Mouse (Mus musculus) G1E (cell line): ENCODE results near the gene Ktn1. TPM values are rescaled to one million over a fixed set of nuclear protein-coding genes. Genes with fewer than 3 reads are reported as not detected.
A peak's percentile ranks its signal among the peaks of the same experiment; 100 is the strongest.

ENCODE experiments used
- ATAC-seq: 2 replicates; pipeline ENCODE4 v1.8.0; 2016; ENCODE audit warnings: mild to moderate bottlenecking; ENCODE audit not compliant: insufficient number of reproducible peaks, poor library complexity, low FRiP score, severe bottlenecking; ENCODE audit errors: extremely low read depth
- DNase-seq: peaks from one replicate; pipeline ENCODE4 v3.0.0; 2012; ENCODE audit warnings: low spot score
- H3K27me3 ChIP-seq: 2 replicates; pipeline ENCODE4 v1.6.1; 2012; ENCODE audit warnings: mild to moderate bottlenecking, low read length, inconsistent platforms; ENCODE audit not compliant: insufficient read depth
- H3K36me3 ChIP-seq: replicated peaks from 2 replicates; pipeline ENCODE3; 2012; ENCODE audit warnings: mild to moderate bottlenecking, inconsistent platforms
- H3K4me1 ChIP-seq: 2 replicates; pipeline ENCODE4 v1.6.1; 2012; ENCODE audit warnings: low read depth, low read length, inconsistent platforms, mixed read lengths; ENCODE audit not compliant: insufficient read depth
- H3K4me3 ChIP-seq: 2 replicates; pipeline ENCODE4 v1.5.1; 2012; ENCODE audit warnings: low read depth, mild to moderate bottlenecking, inconsistent platforms, low read length, moderate library complexity, mixed read lengths
- H3K9me3 ChIP-seq: replicated peaks from 2 replicates; pipeline ENCODE4 v1.6.1; 2012; ENCODE audit warnings: inconsistent platforms
- CTCF ChIP-seq: IDR thresholded peaks from 2 replicates; pipeline ENCODE4 v1.5.1; 2012; ENCODE audit warnings: low read depth, low read length, inconsistent platforms, mixed read lengths
- GATA1 ChIP-seq: IDR thresholded peaks from 2 replicates; pipeline ENCODE4 v1.6.1; 2012; ENCODE audit warnings: borderline replicate concordance, low read length, inconsistent platforms, mixed read lengths
- GATA2 ChIP-seq: IDR thresholded peaks from 2 replicates; pipeline ENCODE4 v1.6.1; 2012; ENCODE audit warnings: low read depth, low read length, inconsistent platforms, borderline replicate concordance
- POLR2AphosphoS5 ChIP-seq: IDR thresholded peaks from 2 replicates; pipeline ENCODE4 v1.6.1; 2012; ENCODE audit warnings: low read depth, low read length, inconsistent platforms; ENCODE audit not compliant: insufficient replicate concordance
- TAL1 ChIP-seq: conservative IDR thresholded peaks from 2 replicates; pipeline ENCODE4 v1.6.1; 2012; ENCODE audit warnings: low read depth, low read length, inconsistent platforms, mixed read lengths
- polyA plus RNA-seq: library from polyadenylated mRNA; stranded (reverse); fragments of >175 nt; gene quantifications from 2 replicates; pipeline ENCODE4 v1.2.3, GENCODE M21; 2012
- total RNA-seq, 2 experiments: library from RNA; stranded (forward) in 1 of 2; stranded (reverse) in 1 of 2; fragments of 200-1000 nt in 1 of 2; fragments of >200 nt in 1 of 2; fragmentation: Nextera tagmentation in 1 of 2; gene quantifications; 2 replicates each; pipeline ENCODE4 v1.2.3; 2014 to 2017

The Ktn1 gene
- total and polyA plus RNA-seq, 3 experiments: 18.6 to 478 (median 206) TPM

- ATAC-seq (peak; percentile 63), DNase-seq (no peak)
- Histone ChIP-seq H3K4me3 (no peak overlapping the region), H3K9me3 (no peaks in the 10 kb centered on the region), H3K36me3 (no peaks in the 10 kb centered on the region), H3K4me1 (peaks cover 57% of the 10 kb centered on the region), H3K27me3 (peaks cover 3% of the 10 kb centered on the region; the same call in 1 of the 2 replicates)
- TF ChIP-seq CTCF (no peak), GATA1 (no peak), GATA2 (no peak), TAL1 (no peak), POLR2AphosphoS5 (no peak)
These were observed 21.4 kb upstream of the Ktn1 start for GRCm38 (mm10) chr14:47626812-47627211.

DNA sequence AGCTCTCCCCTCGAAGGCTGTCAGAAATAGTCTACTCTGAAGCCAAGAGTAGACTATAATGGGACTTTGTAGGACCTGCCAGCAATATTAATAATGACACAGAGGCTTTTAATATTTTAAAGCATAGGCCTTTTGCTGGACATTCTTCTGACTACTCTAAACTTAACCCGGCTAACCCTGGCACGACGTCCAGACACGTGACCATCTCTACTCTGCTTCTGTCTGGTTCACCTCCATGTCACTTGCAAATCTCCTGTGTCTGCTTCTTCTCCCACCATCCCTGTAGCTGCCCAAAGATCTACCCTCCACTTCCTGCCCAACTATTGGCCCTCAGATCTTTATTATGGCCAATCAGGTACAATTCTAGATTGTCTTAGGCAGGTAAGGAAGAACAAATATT is 20.9 kb upstream of the Ktn1 start:
- no peak for ATAC-seq
- Histone ChIP-seq H3K4me1 (peaks cover 61% of the 10 kb centered on the region), H3K4me3 (no peak overlapping the region), H3K9me3 (no peaks in the 10 kb centered on the region), H3K36me3 (no peaks in the 10 kb centered on the region), H3K27me3 (peaks cover 3% of the 10 kb centered on the region; the same call in 1 of the 2 replicates)
- DNase-seq: no peak
- TF ChIP-seq GATA2 (no peak), GATA1 (no peak), POLR2AphosphoS5 (no peak), CTCF (no peak), TAL1 (no peak)

DNA sequence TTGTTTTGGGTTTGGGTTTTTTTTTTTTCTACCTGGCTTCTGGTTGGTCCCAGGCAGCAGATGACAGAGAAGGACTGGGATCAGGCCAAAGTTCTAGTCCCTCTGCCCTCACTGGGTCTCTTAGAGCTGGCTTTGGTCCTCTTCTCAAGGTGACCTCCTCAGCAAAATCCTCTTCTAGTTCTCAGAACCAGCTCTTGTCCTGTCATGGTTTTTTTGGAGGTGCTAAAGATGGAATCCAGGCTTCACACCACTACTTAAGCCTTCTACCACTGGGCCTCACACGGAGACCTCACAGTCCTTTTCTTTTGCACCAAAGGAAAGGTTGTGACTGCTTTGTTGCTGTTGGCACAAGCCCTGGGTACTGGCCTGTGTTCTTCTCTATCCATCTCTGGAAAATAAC is 15.8 kb upstream of the Ktn1 start:
- Histone ChIP-seq H3K9me3 (no peaks in the 10 kb centered on the region), H3K4me1 (peaks cover 71% of the 10 kb centered on the region), H3K36me3 (no peaks in the 10 kb centered on the region), H3K4me3 (no peak overlapping the region), H3K27me3 (no peaks in the 10 kb centered on the region)
- TF ChIP-seq TAL1 (no peak), POLR2AphosphoS5 (no peak), GATA2 (no peak), GATA1 (no peak), CTCF (no peak)
- ATAC-seq (no peak), DNase-seq (no peak)

- peak overlapping the region; percentile 61; the same call in 1 of the 2 replicates for H3K4me3 ChIP-seq
These were observed 13.8 kb upstream of the Ktn1 start for GRCm38 (mm10) chr14:47634410-47634809.

DNA sequence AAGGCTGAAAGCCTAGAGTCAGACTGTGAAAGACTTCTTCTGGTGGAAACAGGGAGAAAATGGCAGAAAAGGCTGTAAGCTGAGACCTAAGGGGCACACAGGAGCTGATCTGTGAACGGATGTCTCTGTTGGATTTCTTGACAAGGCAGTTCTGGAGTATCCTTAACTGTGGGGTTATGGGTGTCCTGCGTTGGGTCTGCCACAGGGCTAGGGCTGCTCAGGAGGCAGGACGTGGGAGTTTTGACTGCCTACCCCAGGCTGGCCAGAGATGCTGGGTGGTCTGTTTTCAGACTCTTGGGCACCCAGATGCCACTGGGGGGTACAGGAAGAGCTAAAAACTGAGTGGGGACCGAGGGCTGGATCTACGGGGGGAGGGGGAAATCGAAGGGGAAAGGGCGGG is 13.4 kb upstream of the Ktn1 start:
- no peak for ATAC-seq
- peak overlapping the region; percentile 61; the same call in 1 of the 2 replicates for H3K4me3 ChIP-seq
- H3K36me3 ChIP-seq: no peaks in the 10 kb centered on the region
- no peaks in the 10 kb centered on the region for H3K9me3 ChIP-seq
- H3K4me1 ChIP-seq: peaks cover 84% of the 10 kb centered on the region
- no peaks in the 10 kb centered on the region for H3K27me3 ChIP-seq
- no peak for TF ChIP-seq GATA1
- TF ChIP-seq TAL1: no peak
- TF ChIP-seq POLR2AphosphoS5: no peak
- no peak for TF ChIP-seq CTCF
- no peak for TF ChIP-seq GATA2
- no peak for DNase-seq

More at GRCm38 (mm10) chr14:47634410-47634809, 13.8 kb upstream of the Ktn1 start:
- no peak for TF ChIP-seq GATA2
- peak; percentile 94 for TF ChIP-seq TAL1
- TF ChIP-seq CTCF: no peak
- peaks cover 81% of the 10 kb centered on the region for H3K4me1 ChIP-seq
- no peaks in the 10 kb centered on the region for H3K36me3 ChIP-seq
- ATAC-seq (peak; percentile 88), DNase-seq (peak; percentile 54)
- no peaks in the 10 kb centered on the region for H3K9me3 ChIP-seq
- H3K27me3 ChIP-seq: no peaks in the 10 kb centered on the region

GRCm38 (mm10) chr14:47638316-47638895 is 9.8 kb upstream of the Ktn1 start:
- no peaks in the 10 kb centered on the region for H3K36me3 ChIP-seq
- no peak for ATAC-seq
- no peak overlapping the region for H3K4me3 ChIP-seq
- H3K4me1 ChIP-seq: peaks cover 64% of the 10 kb centered on the region
- no peaks in the 10 kb centered on the region for H3K27me3 ChIP-seq
- no peak for TF ChIP-seq GATA1
- TF ChIP-seq TAL1: 0 out of 2 replicates have a peak, but pooled peaks have one; percentile 41
- TF ChIP-seq POLR2AphosphoS5: no peak
- TF ChIP-seq GATA2: no peak
- DNase-seq: no peak
- H3K9me3 ChIP-seq: no peaks in the 10 kb centered on the region
